Mouse (Mus musculus): ENCODE data around the gene Mapk12. TPM values are rescaled to one million over a fixed set of nuclear protein-coding genes. Genes with fewer than 3 reads are reported as not detected.
A peak's percentile ranks its signal among the peaks of the same experiment; 100 is the strongest.

Gene Mapk12
- 3.6 and 4.2 TPM in 2 replicates for polyA plus RNA-seq (2015; fragmentation: Nextera tagmentation; extraction: Ambion mirVana)

DNA sequence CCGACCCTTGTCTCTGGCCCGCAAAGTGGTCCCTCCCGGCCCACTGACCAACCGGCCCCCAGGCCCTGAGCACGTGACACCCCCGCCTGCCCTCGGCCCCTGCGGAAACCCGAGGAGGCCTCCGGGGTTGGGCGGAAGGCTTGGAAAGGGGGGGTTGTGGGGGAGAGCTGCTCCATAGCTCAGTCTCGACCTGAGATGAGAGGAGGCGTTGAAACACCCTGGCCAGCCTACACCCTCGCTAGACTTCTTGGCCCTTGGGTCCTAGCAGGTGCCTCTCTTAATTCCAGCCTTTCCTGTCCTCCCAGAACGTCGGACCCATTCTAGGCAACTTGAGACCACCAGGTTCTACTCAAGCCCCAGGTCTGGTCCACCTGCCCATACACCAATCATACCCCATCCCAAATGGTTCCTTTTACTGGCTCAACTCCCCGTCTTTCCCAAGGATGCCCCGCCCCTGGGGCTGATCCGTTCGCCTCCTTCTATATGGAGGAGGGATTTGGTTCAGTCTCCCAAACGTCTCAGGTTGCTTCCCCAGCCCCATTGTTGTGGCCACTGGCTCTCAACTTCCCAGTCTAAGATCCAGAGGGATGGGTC, at the start of gene Mapk12:
TSS of gene Mapk12 (minus strand) at position 45 of the 594 bp plus-strand sequence.
- peaks cover 18% of the 10 kb centered on the region for H3K4me1 ChIP-seq (replicated peaks)
- no peaks in the 10 kb centered on the region for H3K36me3 ChIP-seq
- H3K27me3 ChIP-seq (replicated peaks), result peaks cover 46% of the 10 kb centered on the region
- no peaks in the 10 kb centered on the region for H3K9me3 ChIP-seq
- peak within 1 kb of the TSS; percentile 35 for H3K9ac ChIP-seq
- WGBS, result 1% methylated on average over 21 of the region's 21 CpGs
- H3K4me2 ChIP-seq (replicated peaks), result peak within 1 kb of the TSS; percentile 89
- H3K27ac ChIP-seq, result no peak within 1 kb of the TSS
- peak within 1 kb of the TSS; percentile 43 for H3K4me3 ChIP-seq (replicated peaks)
- ATAC-seq, result peak; percentile 63

DNA sequence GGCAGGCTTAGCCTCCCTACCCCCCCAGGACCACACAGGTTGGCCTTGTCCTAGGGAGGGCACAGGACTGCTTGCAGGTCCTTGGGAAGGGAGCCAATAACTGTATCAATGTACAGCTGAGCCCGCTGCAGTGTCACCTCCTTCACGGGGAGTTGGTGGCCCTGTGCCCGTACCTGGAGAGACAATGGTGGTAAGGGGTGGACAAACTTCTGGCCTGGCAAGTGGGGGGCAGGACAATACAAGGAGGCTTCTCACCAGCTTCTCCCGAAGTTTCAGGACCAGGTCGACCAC, 44.4 kb upstream of the Mapk12 start:
- 85% methylated on average over 5 of the region's 5 CpGs for WGBS
- Histone ChIP-seq H3K9me3 (no peaks in the 10 kb centered on the region), H3K27me3 (replicated peaks) (no peaks in the 10 kb centered on the region), H3K4me3 (replicated peaks) (no peak overlapping the region), H3K36me3 (no peaks in the 10 kb centered on the region), H3K9ac (no peak overlapping the region), H3K4me1 (replicated peaks) (peaks cover 11% of the 10 kb centered on the region; the same call in 1 of the 2 replicates), H3K27ac (no peak overlapping the region), H3K4me2 (replicated peaks) (no peak overlapping the region)
- no peak for ATAC-seq

DNA sequence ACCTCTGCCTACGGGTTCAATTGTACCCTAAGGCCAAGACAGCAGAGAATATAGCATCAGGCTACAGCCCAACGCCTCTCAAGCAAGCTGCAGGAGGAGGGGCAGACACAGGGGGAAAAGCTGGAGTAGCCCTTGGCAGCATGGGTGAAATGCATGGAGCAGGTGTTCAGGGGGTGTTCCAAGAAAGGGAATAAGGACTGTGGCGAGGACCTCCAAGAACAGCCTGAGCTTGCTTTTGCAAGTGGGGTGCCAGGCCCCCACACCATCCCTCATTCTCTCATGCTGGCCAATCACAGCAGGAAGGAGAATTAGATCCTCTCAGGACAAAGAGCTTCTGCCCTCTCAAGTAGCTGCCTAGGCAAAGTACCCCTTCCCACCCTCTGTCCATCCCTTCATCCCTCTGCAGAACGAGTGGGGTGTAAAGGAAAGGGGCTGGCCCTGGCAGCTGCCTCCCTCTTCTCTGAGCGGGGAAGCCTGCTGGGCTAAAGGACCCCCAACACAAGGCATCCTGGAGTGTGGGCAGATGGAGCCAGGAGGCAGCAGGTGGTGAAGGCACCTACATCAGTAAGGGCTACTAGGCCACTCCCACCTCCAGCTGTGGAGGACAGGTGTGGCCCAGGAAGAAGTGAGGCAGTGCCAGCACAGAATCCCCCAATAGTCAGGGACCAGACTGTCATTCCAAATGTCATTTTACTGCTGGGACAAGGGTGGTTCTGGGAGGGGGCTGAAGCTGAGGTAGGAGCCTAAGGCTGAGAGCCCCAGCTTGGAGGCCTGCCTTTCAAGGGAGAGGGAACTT, 43.8 kb upstream of the Mapk12 start:
- no peak overlapping the region for H3K4me2 ChIP-seq (replicated peaks)
- WGBS, result 69% methylated on average over 5 of the region's 5 CpGs
- H3K27me3 ChIP-seq (replicated peaks), result no peaks in the 10 kb centered on the region
- ATAC-seq, result no peak
- H3K4me3 ChIP-seq (replicated peaks), result no peak overlapping the region
- H3K36me3 ChIP-seq, result no peaks in the 10 kb centered on the region
- H3K4me1 ChIP-seq (replicated peaks), result peaks cover 11% of the 10 kb centered on the region; the same call in 1 of the 2 replicates
- H3K9me3 ChIP-seq, result no peaks in the 10 kb centered on the region
- H3K27ac ChIP-seq, result no peak overlapping the region
- H3K9ac ChIP-seq, result no peak overlapping the region

DNA sequence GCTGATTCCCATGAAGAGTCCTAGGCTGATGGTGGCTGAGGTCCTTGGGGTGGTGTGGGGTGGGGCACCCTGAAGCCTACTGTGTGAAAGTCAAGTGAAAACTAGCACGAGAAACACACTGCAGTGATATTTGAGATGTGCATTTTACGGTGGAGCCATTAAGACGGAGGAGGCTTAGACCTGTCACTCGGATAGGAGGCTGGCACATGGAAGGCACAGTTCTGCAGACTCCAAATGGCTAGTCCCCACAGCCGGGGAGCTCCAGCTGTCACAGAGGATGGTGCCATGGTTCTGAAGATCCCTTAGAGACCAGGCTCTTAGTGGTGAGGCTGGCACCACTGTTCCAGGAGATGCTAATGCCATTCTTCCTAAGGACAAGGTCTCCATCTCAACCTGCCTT, 42.3 kb upstream of the Mapk12 start:
- 65% methylated on average over 5 of the region's 5 CpGs for WGBS
- H3K27ac ChIP-seq, result 0 out of 2 replicates have a peak overlapping the region, but pooled peaks have one; percentile 19
- ATAC-seq, result no peak

DNA sequence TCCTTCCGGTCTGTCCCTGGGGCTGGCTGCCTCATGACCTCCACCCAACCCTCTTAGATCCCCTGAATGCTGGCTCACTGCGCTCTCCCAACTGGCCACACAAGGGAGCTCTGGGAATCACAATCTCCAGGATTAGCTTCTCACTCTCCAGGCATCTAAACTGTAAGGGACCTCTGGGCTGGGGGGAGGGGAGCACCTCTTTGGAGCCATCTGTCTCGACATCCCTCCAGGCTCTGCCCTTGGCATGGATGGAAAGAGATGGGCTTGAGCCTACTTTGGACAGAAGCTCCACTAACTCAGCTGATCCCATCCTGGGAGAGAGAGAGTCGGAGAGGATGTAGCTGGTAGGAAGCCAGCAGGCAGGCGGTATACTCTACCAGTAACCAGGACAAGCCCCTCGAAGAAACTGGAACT, 41.8 kb upstream of the Mapk12 start:
- 32% methylated on average over 6 of the region's 6 CpGs for WGBS
- H3K27ac ChIP-seq, result peak overlapping the region; percentile 19; the same call in 1 of the 2 replicates
- H3K9ac ChIP-seq, result no peak overlapping the region
- H3K4me3 ChIP-seq (replicated peaks), result no peak overlapping the region
- H3K4me2 ChIP-seq (replicated peaks), result no peak overlapping the region; the same call in 1 of the 2 replicates
- H3K9me3 ChIP-seq, result no peaks in the 10 kb centered on the region
- no peaks in the 10 kb centered on the region for H3K27me3 ChIP-seq (replicated peaks)
- peaks cover 30% of the 10 kb centered on the region for H3K4me1 ChIP-seq (replicated peaks)
- ATAC-seq, result no peak
- H3K36me3 ChIP-seq, result no peaks in the 10 kb centered on the region

More for the DNA sequence above, 42.3 kb upstream of the Mapk12 start:
- H3K36me3 ChIP-seq, result no peaks in the 10 kb centered on the region
- no peak overlapping the region for H3K9ac ChIP-seq
- H3K4me2 ChIP-seq (replicated peaks), result no peak overlapping the region
- H3K4me1 ChIP-seq (replicated peaks), result peaks cover 25% of the 10 kb centered on the region
- no peaks in the 10 kb centered on the region for H3K27me3 ChIP-seq (replicated peaks)
- no peak overlapping the region for H3K4me3 ChIP-seq (replicated peaks)
- H3K9me3 ChIP-seq, result no peaks in the 10 kb centered on the region

DNA sequence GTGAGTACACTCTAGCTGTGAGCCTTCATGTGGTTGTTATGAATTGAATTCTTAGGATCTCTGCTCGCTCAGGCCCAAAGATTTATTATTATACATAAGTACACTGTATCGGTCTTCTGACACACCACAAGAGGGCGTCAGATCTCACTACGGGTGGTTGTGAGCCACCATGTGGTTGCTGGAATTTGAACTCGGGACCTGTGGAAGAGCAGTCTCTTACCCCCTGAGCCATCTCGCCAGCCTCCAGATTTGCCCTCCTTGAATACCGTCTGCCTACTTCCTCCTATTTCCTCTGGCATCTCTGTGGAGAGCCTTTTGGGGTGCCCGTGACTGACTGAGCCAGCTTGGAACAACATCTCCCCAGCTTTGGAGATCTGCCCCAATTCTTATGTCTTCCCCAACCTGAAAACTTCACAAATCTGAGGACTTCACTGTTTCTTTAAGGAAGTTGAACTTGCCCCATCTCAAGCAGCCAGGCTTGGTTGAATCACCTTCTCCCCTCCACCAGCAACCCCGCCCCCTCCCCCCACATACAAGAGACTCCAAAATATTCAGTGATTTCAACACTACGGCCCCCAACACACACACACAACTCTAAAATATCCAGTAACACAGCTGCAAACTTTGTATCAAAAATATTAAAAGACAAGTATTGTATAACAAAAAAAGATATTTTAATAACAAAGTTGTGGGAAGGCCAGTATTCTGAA, 41.2 kb upstream of the Mapk12 start:
- Histone ChIP-seq H3K4me2 (replicated peaks) (peak overlapping the region; percentile 90), H3K4me1 (replicated peaks) (peaks cover 37% of the 10 kb centered on the region), H3K4me3 (replicated peaks) (peak overlapping the region; percentile 85)

DNA sequence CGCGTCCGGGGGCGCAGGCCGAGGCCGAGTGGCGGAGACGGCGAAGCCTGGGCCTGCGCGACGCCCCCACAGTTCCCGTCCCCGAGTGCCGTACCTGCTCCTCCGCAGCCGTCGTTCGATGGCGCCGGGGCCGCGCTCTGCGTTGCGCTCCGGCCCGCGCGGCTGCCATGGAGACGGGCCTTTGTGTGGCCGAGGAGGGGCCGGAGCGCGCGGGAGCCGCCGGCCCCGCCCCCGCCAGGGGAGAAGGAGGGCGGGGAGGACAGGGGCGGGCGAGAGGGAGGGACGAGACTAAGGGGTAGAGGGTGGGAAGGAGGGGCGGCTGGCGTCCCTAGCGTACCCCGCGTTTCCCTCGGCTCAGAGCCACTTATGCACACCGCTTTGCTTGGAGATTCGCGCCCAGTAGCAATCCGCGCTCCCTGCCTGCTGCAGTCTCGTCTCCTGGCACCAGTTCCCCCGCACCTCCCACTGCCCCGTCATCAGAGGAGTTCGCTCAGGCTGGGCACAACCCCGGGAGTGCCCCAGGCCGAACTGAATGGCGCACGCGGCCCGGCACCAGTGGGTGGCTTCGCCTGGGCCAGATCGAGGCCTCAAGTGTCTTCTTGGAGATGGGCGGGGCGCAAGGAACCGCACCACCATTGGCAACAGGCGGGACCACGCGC, 40.2 kb upstream of the Mapk12 start, which contains the start of gene Plxnb2:
TSS of gene Plxnb2 (minus strand) at position 218 of the 659 bp plus-strand sequence.
- Histone ChIP-seq H3K27ac (peak within 1 kb of the TSS; percentile 93), H3K9ac (peak within 1 kb of the TSS; percentile 80), H3K9me3 (no peaks in the 10 kb centered on the region), H3K4me1 (replicated peaks) (peaks cover 45% of the 10 kb centered on the region), H3K27me3 (replicated peaks) (no peaks in the 10 kb centered on the region), H3K4me2 (replicated peaks) (peak within 1 kb of the TSS; percentile 90), H3K4me3 (replicated peaks) (peak within 1 kb of the TSS; percentile 85), H3K36me3 (no peaks in the 10 kb centered on the region)
- ATAC-seq, result peak; percentile 87
- WGBS, result under 1% methylated on average over 63 of the region's 72 CpGs

More for the DNA sequence above, 41.2 kb upstream of the Mapk12 start:
- ATAC-seq, result no peak
- Histone ChIP-seq H3K9me3 (no peaks in the 10 kb centered on the region), H3K36me3 (no peaks in the 10 kb centered on the region), H3K27ac (peak overlapping the region; percentile 93), H3K9ac (no peak overlapping the region), H3K27me3 (replicated peaks) (no peaks in the 10 kb centered on the region)
- WGBS, result 66% methylated on average over 10 of the region's 10 CpGs

DNA sequence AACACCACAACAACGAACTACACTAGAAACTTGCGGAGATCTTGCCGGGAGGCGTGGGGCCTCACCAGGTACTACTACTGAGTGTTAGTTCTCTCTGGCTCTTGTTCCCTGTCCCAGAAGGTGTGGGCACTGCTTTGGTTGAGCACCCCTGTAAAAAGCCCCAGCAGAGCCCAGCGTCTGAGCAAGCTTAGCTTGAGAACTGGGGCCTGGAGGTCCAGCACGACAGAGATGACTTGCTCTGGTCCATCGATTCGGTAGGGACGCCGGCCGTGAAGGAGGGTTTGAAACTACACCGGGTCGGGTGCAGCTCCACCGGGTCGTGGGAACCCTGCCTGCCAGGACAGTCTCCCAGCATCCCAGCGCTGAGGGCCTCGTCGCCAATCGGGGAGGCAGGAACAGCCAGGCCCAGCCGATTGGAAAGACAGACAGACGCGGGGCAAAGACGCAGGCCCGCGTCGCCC, 39.6 kb upstream of the Mapk12 start:
- Histone ChIP-seq H3K9me3 (no peaks in the 10 kb centered on the region), H3K36me3 (no peaks in the 10 kb centered on the region), H3K4me3 (replicated peaks) (peak overlapping the region; percentile 85), H3K4me2 (replicated peaks) (peak overlapping the region; percentile 90), H3K9ac (peak overlapping the region; percentile 80), H3K27me3 (replicated peaks) (no peaks in the 10 kb centered on the region), H3K27ac (peak overlapping the region; percentile 93), H3K4me1 (replicated peaks) (peaks cover 51% of the 10 kb centered on the region)
- under 1% methylated on average over 26 of the region's 26 CpGs for WGBS
- peak; percentile 2; the same call in 1 of the 2 replicates for ATAC-seq

DNA sequence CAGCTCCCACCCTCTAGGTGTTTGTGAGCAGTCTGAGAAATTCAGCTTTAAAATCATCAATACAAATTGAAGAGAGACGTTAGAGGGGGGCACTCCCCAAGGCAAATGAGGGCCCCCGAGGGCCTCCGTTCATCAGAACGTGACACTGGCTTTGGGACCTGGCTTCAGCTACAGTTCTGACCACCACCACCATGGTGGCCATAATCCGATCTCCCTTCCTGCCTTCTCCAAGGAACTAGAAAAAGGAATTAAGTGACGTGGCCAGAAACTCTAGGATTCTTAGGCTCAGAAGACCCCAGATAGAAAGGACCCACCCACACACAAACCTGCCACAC, 39.1 kb upstream of the Mapk12 start:
- Histone ChIP-seq H3K27ac (peak overlapping the region; percentile 93), H3K27me3 (replicated peaks) (no peaks in the 10 kb centered on the region), H3K9ac (peak overlapping the region; percentile 80), H3K4me3 (replicated peaks) (peak overlapping the region; percentile 85), H3K36me3 (no peaks in the 10 kb centered on the region), H3K4me1 (replicated peaks) (peaks cover 56% of the 10 kb centered on the region), H3K4me2 (replicated peaks) (peak overlapping the region; percentile 90), H3K9me3 (no peaks in the 10 kb centered on the region)
- no peak for ATAC-seq
- WGBS, result 4% methylated on average over 6 of the region's 6 CpGs

DNA sequence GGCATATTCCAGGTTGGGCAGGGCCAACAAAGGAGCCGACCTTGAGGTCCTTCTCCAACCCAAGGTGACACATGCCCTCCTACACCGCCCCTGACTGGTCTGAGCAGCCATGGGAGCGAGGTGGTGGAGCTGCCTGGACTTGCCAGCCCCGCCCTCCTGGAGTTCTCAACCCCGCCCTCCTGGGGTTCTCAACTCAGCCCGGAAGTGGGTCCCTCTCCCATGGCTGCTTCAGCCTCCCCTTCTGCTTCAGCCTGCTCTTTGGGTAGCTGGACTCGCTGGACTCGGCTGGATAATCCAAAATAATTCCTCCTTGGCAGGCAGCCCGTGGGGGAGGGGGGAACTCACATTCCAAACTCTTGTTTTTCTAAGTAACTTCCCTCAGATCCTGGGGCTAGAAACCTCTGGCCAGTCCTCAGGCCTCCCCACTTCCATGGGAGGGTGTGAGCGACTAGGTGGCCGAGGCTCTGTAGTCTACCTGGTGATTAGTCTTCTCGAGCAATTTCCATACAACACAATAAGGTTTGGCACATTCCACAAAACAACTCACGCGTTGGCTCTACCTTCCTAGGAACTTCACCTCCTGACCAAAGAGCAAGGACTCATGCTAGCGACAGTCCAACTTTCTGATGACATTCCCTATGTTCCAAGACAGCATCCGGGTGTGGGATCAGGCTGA, 38.6 kb upstream of the Mapk12 start:
- Histone ChIP-seq H3K4me1 (replicated peaks) (peaks cover 61% of the 10 kb centered on the region), H3K4me2 (replicated peaks) (peak overlapping the region; percentile 90), H3K9ac (peak overlapping the region; percentile 80), H3K27me3 (replicated peaks) (no peaks in the 10 kb centered on the region), H3K9me3 (no peaks in the 10 kb centered on the region), H3K4me3 (replicated peaks) (peak overlapping the region; percentile 85), H3K36me3 (no peaks in the 10 kb centered on the region), H3K27ac (peak overlapping the region; percentile 93)
- 3% methylated on average over 16 of the region's 16 CpGs for WGBS
- ATAC-seq, result peak; percentile 73

DNA sequence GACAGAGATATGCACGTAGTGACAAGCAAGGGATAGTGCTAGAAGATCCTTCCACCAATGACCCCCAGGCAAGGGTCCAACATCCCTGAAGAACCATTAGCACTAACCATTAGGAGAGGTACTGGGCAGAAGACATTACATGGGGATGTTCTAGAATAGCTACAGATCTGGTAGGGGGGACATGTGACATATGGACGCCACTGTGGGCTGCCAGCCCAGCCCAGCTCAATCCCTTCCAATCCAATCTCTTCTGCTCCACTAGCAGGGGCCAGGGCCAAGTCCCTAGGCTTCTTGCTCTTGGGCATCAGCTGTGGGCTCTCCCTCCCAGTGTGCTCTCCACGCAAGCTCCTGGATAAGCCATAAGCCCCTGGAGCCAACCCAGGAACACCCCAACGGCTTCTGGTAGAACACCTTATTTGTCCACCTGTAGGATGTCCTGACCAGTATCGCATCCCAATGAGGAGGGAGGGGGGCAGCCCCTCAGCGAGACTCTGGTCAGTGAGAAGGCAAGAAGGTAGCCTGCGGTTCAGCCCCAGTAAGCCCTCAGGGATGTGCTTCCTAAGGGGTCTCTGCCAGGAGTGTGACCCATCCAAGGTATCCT, 37.9 kb upstream of the Mapk12 start:
- H3K4me1 ChIP-seq (replicated peaks), result peaks cover 66% of the 10 kb centered on the region
- H3K27ac ChIP-seq, result peak overlapping the region; percentile 93
- 65% methylated on average over 7 of the region's 7 CpGs for WGBS

More for the DNA sequence above, 37.9 kb upstream of the Mapk12 start:
- Histone ChIP-seq H3K4me3 (replicated peaks) (peak overlapping the region; percentile 85), H3K9ac (peak overlapping the region; percentile 80), H3K36me3 (no peaks in the 10 kb centered on the region), H3K27me3 (replicated peaks) (no peaks in the 10 kb centered on the region), H3K4me2 (replicated peaks) (peak overlapping the region; percentile 90), H3K9me3 (no peaks in the 10 kb centered on the region)
- no peak for ATAC-seq

All from intestine, embryonic 15.5 days (tissue).